Mouse (Mus musculus) heart, adult 11 months (tissue): ENCODE data around the gene Uvrag.

Source experiments
- DNase-seq: peaks from one replicate; pipeline ENCODE4 v3.0.0; 2022

Uvrag gene

DNA sequence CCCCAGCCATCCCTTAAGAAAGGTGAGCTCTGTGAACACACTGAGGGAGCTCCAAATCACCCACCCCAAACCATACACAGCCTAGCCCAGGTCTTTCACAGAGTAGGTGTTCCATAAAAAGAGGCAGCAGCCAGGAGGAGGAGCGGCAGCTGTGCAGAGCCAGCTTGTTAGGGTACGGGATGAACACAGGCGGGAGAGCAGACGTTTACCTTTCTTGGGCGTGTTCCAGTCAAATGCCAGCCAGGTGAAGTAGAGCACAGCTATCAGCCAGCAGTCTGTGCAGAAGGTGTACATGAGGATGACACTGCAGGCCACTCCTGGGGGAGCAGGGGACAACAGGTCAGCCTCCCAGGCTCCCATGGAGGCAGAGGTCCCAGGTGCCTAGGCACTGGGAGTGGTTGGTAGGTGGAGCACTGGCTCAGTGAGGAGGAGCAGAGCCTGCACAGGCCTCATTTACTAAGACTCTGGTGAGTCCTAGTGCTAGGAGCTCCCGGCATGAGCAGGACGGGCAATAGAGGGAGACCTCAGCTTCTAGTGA lies 24.0 kb upstream of the Uvrag start:
- no peak for DNase-seq

DNA sequence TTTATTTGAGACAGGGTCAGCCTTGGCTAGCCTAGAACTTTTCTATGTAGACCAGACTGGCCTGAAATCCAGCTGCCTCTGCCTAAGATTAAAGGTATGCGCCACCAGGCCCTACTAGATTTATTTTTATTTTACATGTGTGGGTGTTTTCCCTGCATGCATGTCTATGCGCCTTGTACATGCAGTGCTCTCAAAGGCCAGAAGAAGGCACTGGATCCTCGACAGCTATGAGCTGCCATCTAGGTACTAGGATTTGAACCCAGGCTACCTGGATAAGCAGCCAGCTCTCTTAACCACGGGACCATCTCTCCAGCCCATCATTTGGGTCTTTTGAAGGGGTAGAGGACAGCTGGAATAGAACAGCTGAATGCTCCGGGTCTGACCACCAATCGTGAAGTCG lies 21.5 kb upstream of the Uvrag start:
- DNase-seq: no peak

DNA sequence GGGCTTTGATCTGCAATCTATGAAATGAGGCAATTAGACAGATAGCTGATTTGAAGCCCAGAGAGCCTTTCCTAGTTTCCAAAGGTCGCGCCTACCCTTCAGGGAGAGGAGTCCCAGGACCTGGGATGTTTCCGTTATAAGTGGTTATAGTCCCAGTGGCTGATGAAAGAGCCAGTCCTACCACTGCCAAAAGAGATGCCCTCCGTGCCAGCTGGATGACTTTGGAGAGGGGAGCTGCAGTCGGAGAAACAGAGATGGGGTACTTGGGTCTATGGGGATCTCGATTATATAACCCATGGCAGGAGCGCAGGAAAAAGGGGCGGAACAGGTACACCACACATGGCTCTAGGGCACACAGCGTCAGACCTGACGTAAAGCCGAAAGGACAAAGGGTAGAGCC lies 21.0 kb upstream of the Uvrag start:
- DNase-seq: peak; percentile 98

DNA sequence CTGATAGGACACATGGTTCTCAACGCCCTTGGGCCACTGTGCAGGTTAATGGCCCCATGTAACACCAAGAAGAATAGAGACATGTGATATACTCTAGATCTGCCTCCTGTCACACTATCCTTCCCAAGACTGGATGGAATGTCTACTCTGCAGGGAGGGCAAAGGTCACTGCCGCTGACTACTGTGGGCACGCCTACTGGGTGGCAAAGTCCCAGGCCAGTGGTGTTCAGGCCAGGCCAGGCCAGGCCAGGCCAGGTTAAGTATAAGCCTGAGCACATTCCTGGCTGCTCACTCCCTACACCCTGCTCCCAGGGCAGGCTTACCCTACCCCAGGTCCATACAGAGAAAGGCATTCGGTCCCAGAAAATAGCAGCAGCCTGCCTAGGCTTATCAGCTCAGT lies 20.6 kb upstream of the Uvrag start:
- peak; percentile 97 for DNase-seq

DNA sequence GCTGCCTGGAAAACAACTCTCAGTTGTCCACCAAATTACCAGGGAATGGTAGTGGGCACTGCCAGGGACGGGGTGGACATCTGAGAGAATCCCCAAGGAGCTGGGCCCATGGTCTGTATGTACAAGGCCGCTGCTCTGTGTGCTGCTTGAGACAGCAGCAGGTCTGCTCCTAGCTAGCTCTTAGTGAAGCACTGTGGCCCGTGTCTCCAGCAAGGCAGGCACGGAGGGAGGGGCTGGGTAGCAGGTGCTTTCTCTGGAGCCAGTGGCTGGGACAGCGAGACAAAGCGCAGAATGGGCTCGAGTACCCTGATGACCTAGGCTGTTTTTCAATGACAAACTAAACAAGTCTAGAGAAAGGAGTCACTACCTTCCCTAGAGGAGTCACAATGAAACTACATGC lies 20.1 kb upstream of the Uvrag start:
- peak; percentile 91 for DNase-seq

DNA sequence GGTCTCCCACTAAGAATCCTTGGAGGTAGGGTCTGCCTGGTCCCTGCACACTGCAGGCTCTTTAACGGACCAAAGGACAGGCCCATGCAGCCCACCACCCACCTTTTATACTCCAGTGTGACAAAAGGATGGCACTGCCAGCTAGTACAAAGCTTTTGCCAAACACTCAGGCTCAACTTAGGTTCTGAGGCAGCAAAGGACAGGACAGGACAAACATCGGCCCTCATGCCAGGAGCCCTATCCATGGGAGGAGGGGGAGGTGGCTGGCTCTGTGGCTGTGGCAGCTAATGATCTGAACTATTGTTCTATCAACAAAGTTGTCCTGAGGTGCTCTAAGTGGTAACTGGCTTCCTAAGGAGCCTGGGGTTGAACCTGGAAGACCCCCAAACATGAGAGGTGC lies 18.5 kb upstream of the Uvrag start:
- DNase-seq: peak; percentile 97

DNA sequence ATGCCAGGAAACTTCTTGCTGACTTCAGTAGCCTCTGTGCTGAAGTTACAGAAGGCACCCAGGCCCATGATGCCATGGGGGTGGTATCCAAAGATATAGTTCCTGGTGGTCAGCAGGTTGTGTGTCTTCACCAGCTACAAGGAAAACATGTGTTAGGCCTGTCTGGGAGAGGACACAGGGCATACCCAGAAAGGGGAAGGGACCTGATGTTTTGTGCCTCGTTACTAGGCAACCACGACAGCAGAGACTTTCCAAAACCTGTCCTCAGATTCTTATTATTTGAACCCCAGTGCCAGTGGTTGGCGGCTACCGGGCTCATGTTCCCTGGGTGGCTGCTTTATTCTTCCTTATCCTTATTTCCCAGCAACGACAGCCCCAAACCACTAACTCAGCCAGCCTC lies 18.0 kb upstream of the Uvrag start:
- DNase-seq: no peak

DNA sequence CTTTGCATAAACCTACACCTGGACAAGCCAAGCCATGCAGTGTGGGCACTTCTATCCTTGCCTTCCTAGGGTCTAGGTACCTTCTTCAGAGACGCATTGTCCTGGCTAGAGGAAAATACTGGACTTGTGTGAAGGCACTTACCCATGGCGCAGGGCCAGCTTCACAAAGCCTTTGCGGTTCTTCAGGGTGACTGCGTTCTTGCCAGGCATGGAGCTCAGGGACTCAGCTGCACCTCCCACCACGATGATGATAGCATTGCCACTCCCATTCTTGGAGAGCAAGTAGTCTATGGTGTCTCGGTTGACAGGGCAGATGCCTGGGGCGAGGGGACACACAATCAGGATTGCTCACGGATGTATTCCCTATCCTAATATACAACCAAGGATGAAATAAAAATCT lies 17.1 kb upstream of the Uvrag start:
- DNase-seq: peak; percentile 91

DNA sequence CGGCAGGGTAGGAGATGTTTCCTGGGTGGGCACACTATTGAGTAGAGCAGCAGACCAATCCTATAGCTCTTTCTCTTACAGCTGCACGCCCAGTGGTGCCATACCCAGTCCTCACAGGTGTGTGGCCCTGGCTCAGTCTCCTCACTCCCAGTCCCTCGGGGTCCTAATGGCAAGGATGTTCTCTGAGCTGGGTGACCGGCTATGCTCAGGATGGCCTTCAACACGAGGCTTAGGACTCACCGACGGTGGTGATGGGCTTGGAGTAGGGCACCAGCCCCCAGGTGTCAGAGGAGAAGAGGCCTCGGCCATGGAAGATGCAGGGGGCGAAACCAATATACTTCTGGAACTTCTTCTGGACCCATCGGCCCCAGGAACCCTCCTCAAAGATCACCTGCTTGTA lies 15.8 kb upstream of the Uvrag start:
- peak; percentile 94 for DNase-seq

DNA sequence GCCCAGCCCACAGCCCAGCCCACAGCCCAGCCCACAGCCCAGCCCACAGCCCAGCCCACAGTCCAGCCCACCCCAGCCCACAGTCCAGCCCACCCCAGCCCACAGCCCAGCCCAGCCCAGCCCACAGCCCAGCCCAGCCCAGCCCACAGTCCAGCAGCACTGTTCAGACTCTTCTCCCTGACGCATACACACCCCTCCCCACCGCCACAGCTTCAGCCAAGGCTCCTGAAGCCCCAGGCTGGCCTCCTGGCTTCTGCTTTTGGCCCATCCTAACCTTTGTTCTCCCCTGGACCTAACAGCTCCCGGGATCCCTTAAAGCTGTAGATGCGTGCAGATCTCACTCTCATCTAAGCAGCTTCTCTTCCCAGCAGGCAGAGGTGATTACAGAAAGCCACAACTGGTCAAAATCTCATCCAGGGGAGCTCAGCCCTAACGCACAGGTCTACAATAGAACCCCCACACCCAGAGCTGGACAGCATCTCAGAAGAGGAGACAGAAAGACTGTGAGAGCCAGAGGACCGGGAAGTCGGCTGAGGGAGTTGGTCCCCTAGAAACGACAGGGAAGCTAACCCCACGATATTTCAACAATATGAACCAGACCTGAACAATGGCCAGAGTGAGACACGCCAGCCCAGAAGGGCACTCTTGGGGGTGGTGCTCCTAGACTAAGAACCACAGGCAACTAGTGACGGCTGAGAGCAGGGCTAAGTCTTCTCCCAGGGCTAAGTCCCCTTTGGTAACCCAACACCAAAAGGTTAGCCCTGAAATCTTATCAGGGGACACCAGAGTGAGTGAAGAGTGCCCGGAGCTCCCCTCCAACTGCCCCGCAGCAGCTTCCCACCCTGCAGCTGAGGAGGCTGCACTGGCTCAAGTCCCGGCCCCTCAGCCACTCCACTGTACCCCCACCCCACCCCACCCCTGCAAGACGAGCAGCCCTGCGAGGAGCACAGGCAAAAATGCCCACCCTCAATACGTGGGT lies 14.7 kb upstream of the Uvrag start:
- peak; percentile 96 for DNase-seq

DNA sequence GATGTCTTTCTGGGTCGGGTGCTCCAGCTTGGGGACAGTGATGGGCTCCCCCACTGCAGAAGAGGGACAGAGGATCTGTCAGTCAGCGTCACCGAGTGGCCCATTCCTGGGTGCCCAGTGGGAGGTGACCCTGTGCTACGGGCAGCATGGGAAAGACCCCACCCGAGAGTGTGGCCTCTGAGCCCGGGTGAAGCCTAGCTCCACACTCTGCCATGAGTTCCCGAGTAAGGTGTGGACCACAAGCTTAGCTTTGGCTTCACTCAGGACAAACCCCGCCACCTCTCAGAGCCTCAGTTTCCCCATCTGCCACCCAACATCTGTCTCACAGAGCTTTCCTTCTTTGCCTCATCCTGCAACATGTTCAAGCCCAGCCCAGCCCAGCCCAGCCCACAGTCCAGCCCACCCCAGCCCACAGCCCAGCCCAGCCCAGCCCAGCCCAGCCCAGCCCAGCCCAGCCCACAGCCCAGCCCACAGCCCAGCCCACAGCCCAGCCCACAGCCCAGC lies 13.8 kb upstream of the Uvrag start:
- peak; percentile 96 for DNase-seq

DNA sequence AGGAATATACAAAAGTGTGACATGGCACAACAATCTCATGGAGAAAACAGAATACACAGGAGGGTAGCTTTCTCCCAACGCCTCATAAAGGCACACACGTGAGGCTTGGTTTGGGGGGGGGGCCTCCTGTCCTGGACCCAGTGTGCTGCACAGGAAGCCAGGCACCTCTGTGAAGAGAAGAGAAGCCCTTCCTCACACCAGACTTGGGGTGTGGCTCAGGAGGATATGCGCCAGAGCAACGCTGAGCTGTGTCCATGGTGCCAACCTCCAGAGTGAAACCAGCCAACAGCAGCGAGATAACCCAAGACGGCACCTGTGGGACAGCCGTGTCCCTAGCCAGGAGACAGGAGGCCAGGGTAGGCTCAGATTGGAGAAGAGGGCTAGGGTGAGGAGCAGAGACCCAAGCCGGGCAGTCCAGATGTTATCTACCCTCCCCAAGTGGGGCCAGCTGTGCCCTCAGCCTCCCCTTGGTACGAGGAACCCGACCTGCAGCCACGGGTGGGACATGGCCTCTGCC lies 12.8 kb upstream of the Uvrag start:
- DNase-seq: peak; percentile 91

DNA sequence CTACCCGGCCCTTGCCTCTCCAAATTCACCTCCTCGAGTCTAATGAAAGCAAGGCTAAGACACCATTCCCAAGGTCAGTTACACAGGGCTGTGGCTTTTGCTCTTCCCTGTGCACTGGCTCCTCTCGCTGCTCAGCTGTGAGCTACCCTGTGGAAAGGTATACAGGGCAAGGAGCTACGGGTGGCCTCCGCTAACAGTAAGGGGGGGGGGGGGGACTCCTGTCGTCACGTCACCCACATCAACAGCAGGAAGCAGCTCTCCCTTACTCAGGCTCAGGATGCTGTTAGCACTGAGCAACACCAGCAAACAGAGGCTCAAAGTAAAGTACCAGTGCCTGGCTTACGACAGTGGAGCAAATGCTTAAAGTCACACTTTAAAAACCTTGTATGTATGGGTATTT lies 11.8 kb upstream of the Uvrag start:
- no peak for DNase-seq

DNA sequence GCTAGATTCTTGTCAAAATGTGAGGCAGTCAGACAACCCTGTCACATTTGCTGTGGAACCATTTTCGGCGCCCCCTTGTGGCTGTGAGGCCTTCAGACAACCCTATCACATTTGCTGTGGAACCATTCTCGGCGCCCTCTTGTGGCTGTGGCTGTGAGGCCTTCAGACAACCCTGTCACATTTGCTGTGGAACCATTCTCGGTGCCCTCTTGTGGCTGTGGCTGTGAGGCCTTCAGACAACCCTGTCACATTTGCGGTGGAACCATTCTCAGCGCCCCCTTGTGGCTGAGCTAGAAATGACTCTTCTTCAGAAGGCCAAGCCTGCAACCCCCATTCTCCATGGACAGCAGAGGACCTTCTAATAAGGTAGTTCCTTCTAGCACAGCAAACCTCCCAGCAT lies 10.4 kb upstream of the Uvrag start:
- DNase-seq: peak; percentile 99

DNA sequence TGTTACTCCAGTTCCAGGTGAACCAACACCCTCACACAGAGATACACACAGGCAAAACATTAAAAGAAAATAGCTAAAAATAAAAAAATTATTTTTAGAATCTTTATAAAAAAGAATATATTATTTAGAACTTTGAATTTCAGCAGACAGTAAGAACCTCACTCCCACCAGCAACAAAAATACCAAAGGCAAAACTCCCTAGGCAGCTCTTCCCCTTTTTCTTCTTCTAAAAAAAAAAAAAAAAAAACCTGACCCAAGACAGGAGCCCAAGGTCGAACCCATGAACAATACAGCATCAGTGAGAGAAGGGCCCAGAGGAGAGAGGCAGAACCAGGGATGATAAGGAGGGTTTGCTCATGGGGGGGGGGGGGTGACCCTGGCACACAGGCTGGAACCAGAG lies 8.1 kb upstream of the Uvrag start:
- DNase-seq: no peak

DNA sequence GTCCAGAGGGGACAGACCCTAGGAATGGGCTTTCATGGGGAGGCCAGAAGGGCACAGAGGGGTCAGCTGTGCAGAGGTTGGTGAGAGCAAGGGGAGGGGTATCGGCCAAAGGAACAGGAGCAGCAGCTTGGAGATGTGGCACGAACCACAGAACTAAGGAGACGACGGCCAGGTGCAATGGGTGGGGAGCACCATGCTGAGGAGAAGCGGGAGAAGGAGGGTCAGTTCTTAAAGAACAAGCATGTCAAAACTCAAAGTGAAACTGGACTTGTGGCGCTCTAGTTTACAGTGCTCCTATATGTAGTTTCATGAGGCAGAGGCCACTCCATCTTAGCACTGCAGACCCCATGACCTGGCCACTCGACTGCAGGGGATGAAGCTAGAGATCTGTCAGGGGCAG lies 6.6 kb upstream of the Uvrag start:
- no peak for DNase-seq

DNA sequence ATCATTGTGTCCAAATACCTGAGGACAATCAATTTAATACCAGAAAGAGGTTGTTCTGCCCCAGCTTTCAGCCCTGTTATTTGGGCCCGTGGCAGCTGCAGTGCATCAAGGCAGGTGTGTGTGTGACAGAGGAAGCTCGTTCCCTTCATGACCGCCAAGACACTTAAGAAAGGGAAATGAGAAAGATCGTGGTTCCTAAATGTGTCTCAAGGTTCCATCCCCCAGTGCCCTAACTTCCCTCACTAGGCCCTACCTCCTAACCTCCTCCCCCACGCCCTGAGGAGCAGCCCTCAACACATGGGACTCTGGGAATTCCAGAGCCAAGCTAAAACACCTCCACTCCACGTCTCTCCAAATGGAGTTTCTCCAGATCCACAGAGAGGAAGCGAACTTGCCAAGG lies 6.0 kb upstream of the Uvrag start:
- no peak for DNase-seq

DNA sequence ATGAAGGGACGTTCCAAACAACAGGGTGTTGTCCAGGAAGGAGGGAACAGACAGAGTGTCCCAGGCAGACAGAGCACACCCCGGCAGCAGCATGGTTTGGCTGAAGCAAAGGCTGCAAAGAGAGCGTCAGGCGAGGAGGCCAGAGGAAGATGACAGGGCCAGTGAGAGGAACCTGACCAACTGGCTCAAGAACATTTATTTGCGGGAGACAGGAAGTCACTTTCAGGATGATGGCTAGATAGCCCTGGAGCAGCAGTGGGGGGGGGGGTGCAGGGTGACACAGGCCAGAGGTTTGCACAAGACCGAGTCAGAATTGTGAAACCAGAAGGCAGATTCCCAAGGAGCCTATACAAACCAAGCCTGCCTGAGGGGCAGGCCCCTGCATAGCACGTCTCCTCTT lies 5.1 kb upstream of the Uvrag start:
- peak; percentile 98 for DNase-seq

DNA sequence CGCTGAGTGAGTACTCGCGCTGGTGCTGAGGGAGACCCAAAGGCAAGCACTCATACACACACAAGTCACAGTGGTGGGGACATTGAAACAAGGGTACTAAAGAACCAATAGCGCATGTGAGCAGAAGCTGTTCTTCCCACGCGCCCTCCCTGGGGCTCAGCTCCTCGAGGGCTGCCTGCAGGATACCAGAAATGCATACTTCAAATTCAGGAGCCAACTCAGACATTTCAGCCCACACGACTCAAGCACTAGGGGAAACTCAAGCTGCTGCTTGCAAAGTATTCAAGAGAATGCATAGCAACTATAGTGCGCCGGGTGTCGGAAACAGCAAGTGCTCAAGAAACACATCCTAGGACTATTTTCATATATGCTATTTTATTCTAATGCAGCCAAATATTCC lies 3.7 kb upstream of the Uvrag start:
- DNase-seq: no peak

DNA sequence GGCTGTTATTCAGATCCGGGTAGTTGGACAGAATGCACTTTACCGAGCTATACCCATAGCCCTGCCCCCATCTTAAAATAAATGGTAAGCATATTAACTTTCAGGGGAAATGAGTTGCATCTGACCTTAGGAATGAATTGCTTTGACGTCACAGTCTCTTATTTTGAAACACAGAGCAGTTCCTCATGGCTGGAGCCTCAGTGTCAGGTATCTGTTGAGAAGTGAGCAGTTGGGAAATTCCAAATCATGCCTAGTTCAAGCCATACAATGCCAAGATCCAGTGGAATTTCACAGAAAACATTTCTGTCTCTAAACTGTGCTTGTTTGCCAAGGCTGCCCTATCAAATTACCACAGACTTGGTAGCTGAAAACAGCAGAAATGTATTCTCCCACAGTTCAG lies 2.3 kb upstream of the Uvrag start:
- no peak for DNase-seq

DNA sequence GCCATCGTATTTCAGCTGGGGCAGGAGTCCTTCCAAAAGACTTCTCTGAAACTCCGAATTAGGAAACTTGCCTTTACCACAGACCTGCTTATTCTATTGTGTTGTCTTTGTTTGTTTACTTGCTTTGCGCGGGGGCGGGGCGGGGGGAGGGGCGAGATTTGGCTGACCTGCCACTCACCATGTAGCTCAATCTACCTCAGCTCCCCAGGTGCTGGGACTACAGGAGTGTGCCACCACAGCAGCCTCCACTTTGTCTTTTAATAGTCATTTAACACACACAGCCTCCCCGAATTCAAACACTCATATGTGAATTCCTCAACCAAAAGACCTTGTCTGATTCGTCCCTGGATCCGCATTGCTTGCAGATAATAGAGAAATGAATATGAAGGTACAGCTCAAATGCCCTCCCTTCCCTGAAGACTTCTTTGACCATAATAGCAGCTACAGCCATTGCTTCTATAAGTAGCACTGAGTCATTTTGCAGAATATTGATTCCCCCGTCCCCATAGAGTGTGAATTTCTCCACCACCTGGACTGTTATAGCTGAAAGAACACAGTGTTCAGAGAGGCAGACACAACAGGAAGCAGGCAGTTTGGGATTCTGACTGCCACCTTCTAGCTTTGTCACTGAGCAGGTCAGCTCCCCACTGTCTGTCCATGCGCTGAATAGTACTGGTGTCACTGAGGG lies 1.1 kb upstream of the Uvrag start:
- no peak for DNase-seq

DNA sequence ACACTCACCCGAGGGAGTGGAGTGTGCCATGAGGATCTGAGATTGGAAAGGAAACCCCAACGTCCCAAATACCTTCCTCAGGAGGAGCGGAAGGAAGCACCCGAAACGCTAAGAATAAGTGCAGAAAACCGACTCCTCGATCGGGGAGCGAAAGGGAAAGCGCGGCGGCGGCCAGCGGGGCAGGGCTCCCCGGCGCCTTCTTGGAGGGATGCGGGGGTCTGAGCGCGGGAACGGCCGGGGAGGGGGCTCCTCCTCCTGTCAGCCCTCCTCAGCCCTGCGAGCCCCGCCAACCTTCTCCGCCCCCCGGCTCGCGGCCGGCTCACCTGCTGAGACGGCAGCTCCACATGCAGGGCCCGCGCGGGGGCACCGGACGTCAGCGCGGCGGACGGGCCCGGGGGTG lies 430 bp downstream of the Uvrag start:
- DNase-seq: no peak

DNA sequence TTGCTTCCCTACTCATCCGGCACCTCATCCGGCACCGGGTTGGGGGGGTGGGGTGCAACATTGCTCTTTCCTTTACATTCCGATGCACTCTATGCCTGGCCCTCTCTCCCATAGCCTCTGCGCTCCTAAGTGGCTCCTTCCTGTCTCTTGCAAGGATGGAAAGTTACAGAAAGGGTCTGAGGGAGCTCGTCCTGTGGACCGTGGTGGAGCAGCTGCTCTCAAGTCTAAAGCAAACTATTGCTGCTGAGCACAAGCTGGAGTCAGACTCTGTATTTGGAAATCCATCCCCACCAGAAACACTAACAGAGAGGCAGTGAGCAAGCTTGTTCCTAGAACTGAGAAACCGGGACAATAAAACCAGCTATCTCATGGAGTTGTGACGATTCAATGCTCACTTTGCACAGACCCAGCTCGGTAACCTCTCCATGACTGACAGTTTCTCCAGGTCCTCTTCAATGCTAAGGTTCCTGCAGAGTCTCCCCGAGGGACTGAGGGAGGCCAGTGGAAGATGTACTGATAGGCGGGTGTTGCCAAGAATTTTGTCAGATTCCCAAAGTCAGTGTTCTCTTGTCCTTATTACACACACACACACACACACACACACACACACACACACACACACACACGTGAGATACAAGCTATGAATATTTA lies 975 bp downstream of the Uvrag start:
- peak; percentile 93 for DNase-seq
